In the genomic region with DNA sequence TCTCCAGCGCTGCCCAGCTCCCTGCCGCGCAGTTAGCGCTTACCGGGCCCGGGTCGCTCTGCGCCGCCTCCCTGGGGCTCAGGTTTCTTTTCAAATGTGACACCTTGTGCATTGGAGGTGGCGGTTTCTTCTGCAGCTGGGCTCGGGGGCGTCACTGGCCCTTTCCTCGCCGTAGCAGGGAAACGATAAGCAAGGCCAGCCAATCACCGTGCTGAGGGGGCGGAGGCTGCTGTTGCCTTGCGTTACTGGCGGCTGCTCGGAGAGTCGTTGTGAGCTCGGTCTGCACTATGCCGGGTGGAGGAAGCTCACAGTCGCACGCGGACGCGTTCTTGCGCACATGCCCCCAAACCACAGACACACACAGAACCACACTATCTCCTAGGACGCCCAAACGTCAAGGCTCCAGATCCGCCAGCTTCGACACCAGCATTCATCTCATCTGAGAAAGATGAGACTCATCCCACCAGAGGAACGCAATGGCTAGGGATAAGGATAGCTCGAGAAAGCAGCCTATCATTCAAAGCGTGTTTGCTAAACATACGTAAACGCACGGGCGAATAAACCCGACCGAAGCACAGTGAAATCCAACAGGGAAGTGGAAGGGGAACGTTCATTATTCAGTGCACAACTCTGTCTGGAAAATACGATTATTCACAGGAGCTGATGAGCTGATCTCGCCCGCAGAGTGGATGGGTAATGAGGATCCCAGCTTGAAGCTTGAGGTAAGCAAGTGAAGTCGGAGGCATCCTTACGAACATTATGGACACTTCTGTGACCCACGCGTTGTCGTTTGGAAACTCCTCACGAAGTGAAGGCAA, we compare ENCODE assay signal across 8 mouse cellular contexts. TPM values are rescaled to one million over a fixed set of nuclear protein-coding genes. Genes with fewer than 3 reads are reported as not detected.
DNase-seq lines count a peak whose midpoint lies in the region; ATAC-seq and TF ChIP-seq lines count a peak whose summit lies in the region.

A gene (minus strand): TSS at position 137 of the 818 bp plus-strand sequence.

- peak; percentile 85 for ATAC-seq in frontal cortex, adult (ENCODE audit: low TSS enrichment)
- ATAC-seq in lung, embryonic 16.5 days (ENCODE audit: low read depth): peak; percentile 96

- no peaks in the 10 kb centered on the region for H3K9me3 ChIP-seq in hindbrain, embryonic 10.5 days
- H3K9me3 ChIP-seq in lung, embryonic 16.5 days (ENCODE audit: control insufficient read depth, low read length): no peaks in the 10 kb centered on the region

- peak within 1 kb of the TSS; percentile 97 for H3K4me2 ChIP-seq in lung, embryonic 16.5 days (ENCODE audit: low read depth, low read length)

- 0 out of 2 replicates have a peak, but pooled peaks cover 3% of the 10 kb centered on the region for H3K27me3 ChIP-seq in hindbrain, embryonic 10.5 days (ENCODE audit: insufficient read depth, poor library complexity, severe bottlenecking)
- H3K27me3 ChIP-seq in lung, embryonic 16.5 days (ENCODE audit: control insufficient read depth, insufficient read depth, low read depth, low read length): no peaks in the 10 kb centered on the region
- no peaks in the 10 kb centered on the region for H3K27me3 ChIP-seq in thymus, adult 2 months (ENCODE audit: control insufficient read depth, insufficient read depth, low read length)

- H3K36me3 ChIP-seq in hindbrain, embryonic 10.5 days: no peaks in the 10 kb centered on the region
- no peaks in the 10 kb centered on the region for H3K36me3 ChIP-seq in lung, embryonic 16.5 days (ENCODE audit: control insufficient read depth, insufficient read depth, low read length)
- H3K36me3 ChIP-seq in thymus, adult 2 months (ENCODE audit: control insufficient read depth, insufficient read depth, low read length): no peaks in the 10 kb centered on the region

- peaks cover 26% of the 10 kb centered on the region for H3K4me1 ChIP-seq in hindbrain, embryonic 10.5 days (replicated peaks)
- H3K4me1 ChIP-seq in lung, embryonic 16.5 days (replicated peaks; ENCODE audit: control insufficient read depth, insufficient read depth, low read length): peaks cover 12% of the 10 kb centered on the region
- H3K4me1 ChIP-seq in thymus, adult 2 months (replicated peaks; ENCODE audit: control insufficient read depth, insufficient read depth, low read length): peaks cover 12% of the 10 kb centered on the region

- under 1% methylated on average over 52 of the region's 52 CpGs for WGBS in hindbrain, embryonic 10.5 days
- under 1% methylated on average over 52 of the region's 52 CpGs for WGBS in lung, embryonic 16.5 days
- under 1% methylated on average over 52 of the region's 52 CpGs for whole genome bisulfite sequencing in thymus, adult 2 months

- peak; percentile 98 for TF ChIP-seq POLR2A in thymus, adult 2 months (IDR thresholded peaks at IDR 0.05; ENCODE audit: control insufficient read depth, extremely low read depth, insufficient read depth, low read length, poor library complexity)

- H3K4me3 ChIP-seq in hindbrain, embryonic 10.5 days: peak within 1 kb of the TSS; percentile 68
- H3K4me3 ChIP-seq in lung, embryonic 16.5 days (ENCODE audit: low read length): peak within 1 kb of the TSS; percentile 78
- H3K4me3 ChIP-seq in thymus, adult 2 months (ENCODE audit: control insufficient read depth, insufficient read depth, low read length): peak within 1 kb of the TSS; percentile 73

- H3K27ac ChIP-seq in hindbrain, embryonic 10.5 days: peak within 1 kb of the TSS; percentile 86
- H3K27ac ChIP-seq in lung, embryonic 16.5 days (ENCODE audit: low read length): peak within 1 kb of the TSS; percentile 73
- H3K27ac ChIP-seq in thymus, adult 2 months (ENCODE audit: control insufficient read depth, insufficient read depth, low read length): peak within 1 kb of the TSS; percentile 90

- TF ChIP-seq CTCF in thymus, adult 2 months (IDR thresholded peaks at IDR 0.05; ENCODE audit: borderline replicate concordance, control insufficient read depth, extremely low read depth, insufficient read depth, low read length, poor library complexity): peak; percentile 58; the same call in 1 of the 2 replicates

- H3K9ac ChIP-seq in lung, embryonic 16.5 days (ENCODE audit: low read length): peak within 1 kb of the TSS; percentile 66

- peak; percentile 87 for DNase-seq in ES-CJ7 (ENCODE audit: low read depth, low spot score)
- DNase-seq in cerebellum, adult 8-10 months: peak; percentile 7
- DNase-seq in hindbrain, embryonic 10.5 days (ENCODE audit: low spot score): peak; percentile 91
- DNase-seq in layer of hippocampus, adult 9-11 months: peak; percentile 92
- DNase-seq in ovary, adult 18-20 months (ENCODE audit: low spot score): peak; percentile 64
- DNase-seq in thymus, adult 2 months: peak; percentile 95

RNA-seq across cellular contexts. Expression of the gene that starts here (rescaled TPM):
- polyA plus RNA-seq in hindbrain, embryonic 10.5 days (2016; fragmentation: Nextera tagmentation; extraction: Ambion mirVana): 9.8 and 11.9 TPM in 2 replicates
- polyA plus RNA-seq in lung, embryonic 16.5 days (2015; fragmentation: Nextera tagmentation; extraction: Ambion mirVana): 9.5 and 10.9 TPM in 2 replicates
- polyA plus RNA-seq in thymus, adult 2 months (2012; rRNA removed): 3.9 and 4.1 TPM in 2 replicates

Comparison
In these comparisons a context has a peak if more than half of its experiments do, and no peak if none do; other contexts are left out.
1. Peak in every context shown above with its lines: DNase-seq, ATAC-seq, H3K4me3 ChIP-seq and H3K27ac ChIP-seq.
2. DNase-seq: peak in every context shown above with its lines; median percentile 95 in thymus, adult 2 months; 92 in layer of hippocampus, adult 9-11 months; 91 in hindbrain, embryonic 10.5 days; 87 in ES-CJ7; 64 in ovary, adult 18-20 months; 7 in cerebellum, adult 8-10 months.